Mouse (Mus musculus): ENCODE data around the gene Pomc. TPM values are rescaled to one million over a fixed set of nuclear protein-coding genes. Genes with fewer than 3 reads are reported as not detected.
"Not testable (repeated sequence)": the region's sequence is repeated elsewhere in the genome, so short reads cannot be mapped to it uniquely, and the experiment has no call there.

Gene Pomc
- total RNA-seq, 2 experiments from 2014 or later: 0.58 to 0.70 TPM

GRCm38 (mm10) chr12:3967196-3967595 is 12.4 kb downstream of the Pomc start:
- no peak for DNase-seq (ENCODE audit: low spot score in 2 of 2)

GRCm38 (mm10) chr12:3968380-3968779 is 13.6 kb downstream of the Pomc start:
- DNase-seq (ENCODE audit: low spot score in 2 of 2): no peak

- not testable (repeated sequence) for DNase-seq (ENCODE audit: low spot score in 2 of 2)
Measured at GRCm38 (mm10) chr12:3973169-3973568, 18.4 kb downstream of the Pomc start.

GRCm38 (mm10) chr12:3980991-3981349 is 26.2 kb downstream of the Pomc start:
- no peak for DNase-seq (ENCODE audit: low spot score in 2 of 2)

GRCm38 (mm10) chr12:3981350-3982131 is 26.8 kb downstream of the Pomc start:
- DNase-seq (ENCODE audit: low spot score in 2 of 2): peak; percentile 60 to 69

GRCm38 (mm10) chr12:3982257-3982656 is 27.5 kb downstream of the Pomc start:
- DNase-seq (ENCODE audit: low spot score in 2 of 2): peak in 1 of 2 experiments; percentile 42

- DNase-seq (ENCODE audit: low spot score in 2 of 2): peak; percentile 74 to 75
Measured at GRCm38 (mm10) chr12:3983736-3984135, 29.0 kb downstream of the Pomc start.

GRCm38 (mm10) chr12:3984446-3984845 is 29.7 kb downstream of the Pomc start:
- DNase-seq (ENCODE audit: low spot score in 2 of 2): no peak

GRCm38 (mm10) chr12:3989943-3990342 is 35.2 kb downstream of the Pomc start:
- DNase-seq (ENCODE audit: low spot score in 2 of 2): no peak

- DNase-seq (ENCODE audit: low spot score in 2 of 2): no peak
Measured at GRCm38 (mm10) chr12:3991047-3991446, 36.3 kb downstream of the Pomc start.

- DNase-seq (ENCODE audit: low spot score in 2 of 2): no peak
Measured at GRCm38 (mm10) chr12:3996749-3997148, 42.0 kb downstream of the Pomc start.

GRCm38 (mm10) chr12:4000406-4000805 is 45.7 kb downstream of the Pomc start:
- no peak for DNase-seq (ENCODE audit: low spot score in 2 of 2)

GRCm38 (mm10) chr12:4004648-4005047 is 49.9 kb downstream of the Pomc start:
- DNase-seq (ENCODE audit: low spot score in 2 of 2): peak in 1 of 2 experiments; percentile 22

- peak in 1 of 2 experiments; percentile 21 for DNase-seq (ENCODE audit: low spot score in 2 of 2)
Measured at GRCm38 (mm10) chr12:4006079-4006478, 51.3 kb downstream of the Pomc start.

GRCm38 (mm10) chr12:4007181-4007580 is 52.4 kb downstream of the Pomc start:
- peak in 1 of 2 experiments; percentile 20 for DNase-seq (ENCODE audit: low spot score in 2 of 2)

GRCm38 (mm10) chr12:4007766-4008165 is 53.0 kb downstream of the Pomc start:
- DNase-seq (ENCODE audit: low spot score in 2 of 2): no peak

- no peak for DNase-seq (ENCODE audit: low spot score in 2 of 2)
Measured at GRCm38 (mm10) chr12:4008731-4009130, 54.0 kb downstream of the Pomc start.

Other genes starting within 250 kb of the Pomc start
- gene Dnmt3a, start 148.9 kb upstream of the Pomc start, total RNA-seq (2021): 10 to 100 TPM; 35.9 to 42.7 TPM
- 1 to 10 TPM; 2.7 to 7.0 TPM for gene Efr3b, start 84.0 kb downstream of the Pomc start, total RNA-seq (2021)
- 1 to 10 TPM; 4.8 to 6.0 TPM for gene Dnajc27, start 127.6 kb downstream of the Pomc start, total RNA-seq (2021)
- 10 to 100 TPM; 56.6 to 57.9 TPM for gene Adcy3, start 178.2 kb downstream of the Pomc start, total RNA-seq (2021)